Comparison of ENCODE assay signal across 15 mouse cellular contexts in genomic region chr12:108888632-108889031, GRCm38 (mm10).
"Had no signal": no experiment of that assay in that cellular context is flagged by ENCODE, and none has a peak within 500 bp of the region (broad histone marks: within the 10 kb centered on the region; RNA-seq: fewer than 3 reads in every experiment).

No protein-coding gene starts in this region.

- H3K27ac ChIP-seq: liver, embryonic 13.5 days; liver, embryonic 15.5 days; lung, embryonic 15.5 days; macrophage; midbrain, embryonic 13.5 days; midbrain, embryonic 15.5 days; neural tube, embryonic 12.5 days had no signal

- ATAC-seq: liver, postnatal 0 days; midbrain, embryonic 13.5 days; midbrain, embryonic 15.5 days had no signal

- H3K9ac ChIP-seq: liver, embryonic 13.5 days; liver, embryonic 15.5 days; liver, postnatal 0 days; lung, embryonic 15.5 days; midbrain, embryonic 13.5 days; midbrain, embryonic 15.5 days; neural tube, embryonic 12.5 days had no signal

- H3K4me3 ChIP-seq: liver, embryonic 13.5 days; liver, embryonic 15.5 days; lung, embryonic 15.5 days; megakaryocyte, embryonic 14.5 days; midbrain, embryonic 13.5 days; midbrain, embryonic 15.5 days; neural tube, embryonic 12.5 days had no signal

- H3K4me2 ChIP-seq: liver, embryonic 13.5 days; liver, embryonic 15.5 days; lung, embryonic 15.5 days; midbrain, embryonic 11.5 days; midbrain, embryonic 13.5 days; midbrain, embryonic 15.5 days; neural tube, embryonic 12.5 days had no signal

- H3K9me3 ChIP-seq: liver, embryonic 13.5 days; liver, embryonic 15.5 days; lung, embryonic 15.5 days; megakaryocyte, embryonic 14.5 days; midbrain, embryonic 13.5 days; midbrain, embryonic 15.5 days; neural tube, embryonic 12.5 days had no signal

- DNase-seq: liver, embryonic 13.5 days; liver, postnatal 0 days; right cerebral cortex, postnatal 14 days; spleen, adult 18-20 months; thymus, adult 2 months; thymus, postnatal 25 days; thymus, postnatal 4 days had no signal

- H3K27me3 ChIP-seq: liver, embryonic 13.5 days; liver, embryonic 15.5 days; lung, embryonic 15.5 days; megakaryocyte, embryonic 14.5 days; midbrain, embryonic 13.5 days; midbrain, embryonic 15.5 days; neural tube, embryonic 12.5 days had no signal
